Mouse (Mus musculus) heart, embryonic 11.5 days (tissue): ENCODE data around the gene Olfr1028. TPM values are rescaled to one million over a fixed set of nuclear protein-coding genes. Genes with fewer than 3 reads are reported as not detected.

Experiments
- ATAC-seq: fragments of 200-750 bp; cut with Nextera tagmentation; replicated peaks from 2 replicates; pipeline ENCODE4 v1.8.0; 2017; ENCODE audit warnings: moderate library complexity; ENCODE audit not compliant: insufficient number of reproducible peaks, low FRiP score, low TSS enrichment
- H3K27ac ChIP-seq: fragments of 300-500 bp; sonication (generic); 2 replicates; pipeline ENCODE4 v1.5.1; 2014; ENCODE audit warnings: mild to moderate bottlenecking, low read depth, low read length
- H3K27me3 ChIP-seq: fragments of 300-500 bp; sonication (generic); 2 replicates; pipeline ENCODE4 v1.6.1; 2014; ENCODE audit warnings: mild to moderate bottlenecking, low read length, mixed read lengths; ENCODE audit not compliant: control insufficient read depth, insufficient read depth
- H3K36me3 ChIP-seq: fragments of 300-500 bp; sonication (generic); 2 replicates; pipeline ENCODE4 v1.6.1; 2014; ENCODE audit warnings: mild to moderate bottlenecking, low read length, moderate library complexity, mixed read lengths; ENCODE audit not compliant: control insufficient read depth, insufficient read depth
- H3K4me1 ChIP-seq: fragments of 300-500 bp; sonication (generic); 2 replicates; pipeline ENCODE4 v1.6.1; 2014; ENCODE audit warnings: low read length; ENCODE audit not compliant: control insufficient read depth, insufficient read depth
- H3K4me2 ChIP-seq: fragments of 300-500 bp; sonication (generic); 2 replicates; pipeline ENCODE4 v1.6.1; 2014; ENCODE audit warnings: mild to moderate bottlenecking, moderate library complexity
- H3K4me3 ChIP-seq: fragments of 300-500 bp; sonication (generic); 2 replicates; pipeline ENCODE4 v1.5.1; 2014; ENCODE audit warnings: low read depth, low read length
- H3K9ac ChIP-seq: fragments of 300-500 bp; sonication (generic); 2 replicates; pipeline ENCODE4 v1.6.1; 2014; ENCODE audit warnings: mild to moderate bottlenecking, low read depth, low read length, moderate library complexity
- H3K9me3 ChIP-seq: fragments of 300-500 bp; sonication (generic); replicated peaks from 2 replicates; pipeline ENCODE4 v1.6.1; 2016; ENCODE audit warnings: low read length; ENCODE audit not compliant: control insufficient read depth
- WGBS: fragments of 180-500 bp; shearing (Covaris S2); extraction: QIAGEN DNeasy Blood & Tissue Kit; methylation state at CpG from one replicate; pipeline ENCODE4 v1.1.7; 2014; ENCODE audit not compliant: insufficient replicate concordance; 5-methylcytosine and 5-hydroxymethylcytosine counted together
- polyA plus RNA-seq: library from polyadenylated mRNA; unstranded; fragments of >200 nt; fragmentation: Nextera tagmentation; extraction: Ambion mirVana; gene quantifications from 2 replicates; pipeline ENCODE4 v1.2.1, GENCODE M21; 2014

Gene Olfr1028
- polyA plus RNA-seq, result not detected in 2 replicates

DNA sequence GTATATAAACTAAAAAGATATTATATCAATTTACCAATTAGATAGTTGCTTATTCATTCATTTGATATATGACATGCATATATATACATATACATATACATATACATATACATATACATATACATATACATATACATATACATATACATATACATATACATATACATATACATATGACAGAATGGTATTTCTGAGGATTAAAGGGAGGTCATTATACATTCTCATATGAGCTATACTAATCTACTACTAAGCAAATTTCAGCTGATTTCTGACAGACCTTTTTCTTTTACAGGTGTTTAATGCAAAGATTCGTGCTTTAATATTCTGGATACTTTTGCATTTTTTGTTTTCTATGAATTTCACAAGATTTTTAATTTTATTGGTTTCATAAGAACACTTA is at the start of gene Olfr1028:
Olfr1028 (plus strand) TSS at position 301 of the 400 bp plus-strand sequence.
- ATAC-seq, result no peak
- H3K4me1 ChIP-seq, result no peaks in the 10 kb centered on the region
- H3K9me3 ChIP-seq, result no peaks in the 10 kb centered on the region
- H3K36me3 ChIP-seq, result no peaks in the 10 kb centered on the region
- H3K4me2 ChIP-seq, result no peak within 1 kb of the TSS
- H3K4me3 ChIP-seq, result no peak within 1 kb of the TSS
- no peak within 1 kb of the TSS for H3K27ac ChIP-seq
- 85% methylated on average over 1 of the region's 1 CpGs for WGBS
- no peaks in the 10 kb centered on the region for H3K27me3 ChIP-seq
- H3K9ac ChIP-seq, result no peak within 1 kb of the TSS

DNA sequence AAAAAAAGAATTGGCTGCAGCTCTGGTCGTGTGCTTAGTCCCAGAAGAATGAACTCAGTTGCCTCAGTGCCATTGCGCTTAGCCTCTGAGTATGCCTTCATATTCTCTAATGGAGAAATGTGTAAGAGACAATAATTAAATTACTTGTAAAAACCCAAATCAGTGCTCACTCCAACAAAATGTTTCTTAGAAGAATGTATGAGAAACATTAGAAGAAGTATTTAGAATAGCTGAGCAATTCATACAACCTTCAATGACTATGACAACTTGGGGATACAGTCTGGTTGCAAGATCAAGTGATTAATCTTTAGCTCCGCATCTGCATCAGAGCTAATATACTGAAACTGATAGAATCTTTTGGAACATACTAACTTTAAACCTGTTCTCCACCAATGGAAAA is 45.3 kb upstream of the Olfr1028 start, which contains the start of gene Olfr1024:
Olfr1024 (minus strand) TSS at position 101 of the 400 bp plus-strand sequence.
- H3K27ac ChIP-seq, result no peak within 1 kb of the TSS
- H3K4me1 ChIP-seq, result no peaks in the 10 kb centered on the region
- H3K27me3 ChIP-seq, result no peaks in the 10 kb centered on the region
- 82% methylated on average over 3 of the region's 3 CpGs for WGBS
- no peak within 1 kb of the TSS for H3K9ac ChIP-seq
- no peaks in the 10 kb centered on the region; the same call in 1 of the 2 replicates for H3K9me3 ChIP-seq
- H3K4me3 ChIP-seq, result no peak within 1 kb of the TSS
- no peak within 1 kb of the TSS for H3K4me2 ChIP-seq
- ATAC-seq, result no peak
- no peaks in the 10 kb centered on the region for H3K36me3 ChIP-seq

DNA sequence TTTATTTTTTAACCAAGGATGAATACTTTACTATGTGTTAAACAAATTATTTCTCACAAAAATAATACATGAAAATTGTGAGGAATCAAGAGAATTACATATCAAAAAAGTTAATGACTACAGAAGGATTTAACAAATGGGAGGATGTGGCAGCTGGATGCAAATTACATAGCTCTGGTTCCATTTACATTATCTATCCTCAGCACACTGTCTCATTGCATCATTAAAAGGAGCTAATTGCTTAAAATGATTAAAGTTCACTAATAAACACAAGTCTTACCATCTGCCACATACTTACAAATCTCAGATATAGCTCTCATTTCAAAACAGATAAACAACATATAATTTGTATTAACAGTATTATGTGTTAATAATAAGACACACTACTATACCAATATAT is 37.0 kb upstream of the Olfr1028 start:
- H3K27ac ChIP-seq, result no peak overlapping the region
- H3K4me3 ChIP-seq, result no peak overlapping the region
- H3K4me1 ChIP-seq, result no peaks in the 10 kb centered on the region
- no peak overlapping the region for H3K4me2 ChIP-seq
- H3K9ac ChIP-seq, result no peak overlapping the region
- no peak for ATAC-seq
- no peaks in the 10 kb centered on the region for H3K27me3 ChIP-seq
- no peaks in the 10 kb centered on the region for H3K9me3 ChIP-seq
- H3K36me3 ChIP-seq, result no peaks in the 10 kb centered on the region

GRCm38 (mm10) chr2:85914893-85915292 is 35.3 kb upstream of the Olfr1028 start, which contains the start of gene Olfr1025-ps1:
TSS of gene Olfr1025-ps1 (plus strand) at chr2:85915193.
- WGBS, result 50% methylated on average over 1 of the region's 1 CpGs
- no peaks in the 10 kb centered on the region for H3K27me3 ChIP-seq
- H3K9ac ChIP-seq, result no peak within 1 kb of the TSS
- H3K27ac ChIP-seq, result no peak within 1 kb of the TSS
- H3K36me3 ChIP-seq, result no peaks in the 10 kb centered on the region
- H3K4me3 ChIP-seq, result no peak within 1 kb of the TSS
- H3K4me2 ChIP-seq, result no peak within 1 kb of the TSS
- H3K4me1 ChIP-seq, result no peaks in the 10 kb centered on the region
- H3K9me3 ChIP-seq, result no peaks in the 10 kb centered on the region
- ATAC-seq, result no peak

DNA sequence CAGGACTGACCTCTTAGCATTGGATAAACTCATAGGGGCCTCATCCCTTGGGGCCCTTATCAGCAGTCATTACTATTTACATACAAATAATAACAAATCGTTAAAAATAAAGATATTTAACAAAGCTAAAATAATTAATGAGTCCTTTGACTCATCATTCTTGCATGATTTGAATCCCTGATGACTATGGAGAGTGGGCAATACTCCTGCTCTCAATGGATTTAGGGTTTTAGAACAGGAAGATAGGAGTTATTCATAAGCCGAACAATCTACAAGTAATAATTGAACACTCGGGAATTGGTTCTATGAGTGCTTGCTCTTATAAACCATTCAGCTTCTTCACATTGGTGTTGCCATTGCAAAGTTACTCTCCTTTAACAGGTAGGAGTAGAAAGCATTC is 29.0 kb upstream of the Olfr1028 start, which contains the start of gene Olfr1026:
Olfr1026 (plus strand) TSS at position 301 of the 400 bp plus-strand sequence.
- 77% methylated on average over 3 of the region's 3 CpGs for WGBS
- Histone ChIP-seq H3K9ac (no peak within 1 kb of the TSS), H3K4me2 (no peak within 1 kb of the TSS), H3K4me1 (no peaks in the 10 kb centered on the region), H3K4me3 (no peak within 1 kb of the TSS), H3K9me3 (no peaks in the 10 kb centered on the region), H3K27ac (no peak within 1 kb of the TSS), H3K27me3 (no peaks in the 10 kb centered on the region), H3K36me3 (no peaks in the 10 kb centered on the region)
- no peak for ATAC-seq

GRCm38 (mm10) chr2:85973595-85973994 is 23.4 kb downstream of the Olfr1028 start, which contains the start of gene Olfr1029:
TSS of gene Olfr1029 (plus strand) at chr2:85973895.
- no peak within 1 kb of the TSS for H3K27ac ChIP-seq
- no peak within 1 kb of the TSS for H3K4me3 ChIP-seq
- WGBS, result 76% methylated on average over 2 of the region's 2 CpGs
- H3K4me1 ChIP-seq, result no peaks in the 10 kb centered on the region
- H3K9me3 ChIP-seq, result no peaks in the 10 kb centered on the region
- no peak for ATAC-seq
- H3K27me3 ChIP-seq, result no peaks in the 10 kb centered on the region
- no peak within 1 kb of the TSS for H3K4me2 ChIP-seq
- no peaks in the 10 kb centered on the region for H3K36me3 ChIP-seq
- no peak within 1 kb of the TSS for H3K9ac ChIP-seq

DNA sequence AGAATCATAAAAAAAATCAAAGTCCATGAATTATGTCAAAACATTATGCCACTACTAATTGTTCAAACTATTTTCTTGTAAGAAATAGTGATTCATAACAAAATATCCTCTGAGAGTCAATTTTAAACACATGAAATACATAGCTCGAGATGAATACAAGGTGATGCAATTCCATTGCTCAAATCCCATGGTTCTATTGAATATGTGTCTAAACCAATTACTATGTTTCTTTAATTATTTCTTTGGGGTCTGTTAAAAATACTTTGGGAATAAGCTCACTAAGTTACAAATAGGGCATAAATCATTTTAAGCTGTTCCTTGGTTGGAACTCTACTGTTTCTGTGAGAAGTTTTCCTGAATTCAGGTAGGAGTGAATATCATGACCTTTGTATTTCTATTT is 28.7 kb downstream of the Olfr1028 start, which contains the start of gene Olfr1030:
Olfr1030 (plus strand) TSS at position 301 of the 400 bp plus-strand sequence.
- 64% methylated on average over 1 of the region's 1 CpGs for WGBS

GRCm38 (mm10) chr2:85990004-85990403 is 39.8 kb downstream of the Olfr1028 start, which contains the start of gene Olfr1031:
TSS of gene Olfr1031 (plus strand) at chr2:85990304.
- Histone ChIP-seq H3K27me3 (no peaks in the 10 kb centered on the region), H3K4me1 (no peaks in the 10 kb centered on the region), H3K4me3 (no peak within 1 kb of the TSS), H3K36me3 (no peaks in the 10 kb centered on the region), H3K9ac (no peak within 1 kb of the TSS), H3K4me2 (no peak within 1 kb of the TSS), H3K27ac (no peak within 1 kb of the TSS), H3K9me3 (no peaks in the 10 kb centered on the region)
- ATAC-seq, result no peak
- 53% methylated on average over 3 of the region's 3 CpGs for WGBS

More for the DNA sequence above, 28.7 kb downstream of the Olfr1028 start, which contains the start of gene Olfr1030:
- Histone ChIP-seq H3K4me1 (no peaks in the 10 kb centered on the region), H3K36me3 (no peaks in the 10 kb centered on the region), H3K27ac (no peak within 1 kb of the TSS), H3K27me3 (no peaks in the 10 kb centered on the region), H3K4me2 (no peak within 1 kb of the TSS), H3K9me3 (no peaks in the 10 kb centered on the region), H3K9ac (no peak within 1 kb of the TSS), H3K4me3 (no peak within 1 kb of the TSS)
- ATAC-seq, result no peak
